Mouse (Mus musculus) olfactory bulb, adult 2 months (tissue): ENCODE results near the gene Pdcd2l.

Experiments used
- CTCF ChIP-seq: fragments of 200-500 bp; IDR thresholded peaks from 2 replicates; pipeline ENCODE4 v1.5.1; 2012; ENCODE audit warnings: low read depth, mild to moderate bottlenecking, low read length, moderate library complexity; ENCODE audit not compliant: insufficient read depth
- POLR2A ChIP-seq: fragments of 200-500 bp; IDR thresholded peaks from 2 replicates; pipeline ENCODE4 v1.6.1; 2012; ENCODE audit warnings: mild to moderate bottlenecking, low read depth, low read length, moderate library complexity; ENCODE audit not compliant: insufficient read depth

- TF ChIP-seq CTCF, result no peak
- no peak for TF ChIP-seq POLR2A
Observed at GRCm38 (mm10) chr7:34206331-34206730, 9.9 kb upstream of the Pdcd2l start.
